Mouse (Mus musculus) testis, adult 2 months (tissue): ENCODE results near the gene Gmeb2.

Experiments used
- CTCF ChIP-seq: fragments of 200-500 bp; IDR thresholded peaks from 2 replicates; pipeline ENCODE4 v1.5.1; 2012; ENCODE audit warnings: low read depth, mild to moderate bottlenecking, inconsistent platforms, low read length, moderate library complexity; ENCODE audit not compliant: control insufficient read depth, insufficient read depth, insufficient replicate concordance
- POLR2A ChIP-seq: fragments of 200-500 bp; IDR thresholded peaks from 2 replicates; pipeline ENCODE4 v1.6.1; 2012; ENCODE audit warnings: low read depth, mild to moderate bottlenecking, inconsistent platforms, low read length, moderate library complexity; ENCODE audit not compliant: control insufficient read depth

- TF ChIP-seq CTCF (no peak), POLR2A (no peak)
Observed at GRCm38 (mm10) chr2:181279968-181280367, 7.9 kb downstream of the Gmeb2 start.
